Mouse (Mus musculus) embryonic facial prominence, embryonic 13.5 days (tissue): ENCODE measurements around the gene Spo11. TPM values are rescaled to one million over a fixed set of nuclear protein-coding genes. Genes with fewer than 3 reads are reported as not detected.

Experiments used
- ATAC-seq: fragments of 200-750 bp; cut with Nextera tagmentation; 2 replicates; pipeline ENCODE4 v1.8.0; 2017; ENCODE audit warnings: low read depth; ENCODE audit not compliant: insufficient number of reproducible peaks, insufficient read depth, low FRiP score, low TSS enrichment
- H3K27ac ChIP-seq: fragments of 300-500 bp; sonication (generic); 2 replicates; pipeline ENCODE4 v1.5.1; 2015; ENCODE audit warnings: moderate library complexity, mild to moderate bottlenecking, inconsistent platforms
- H3K27me3 ChIP-seq: fragments of 300-500 bp; sonication (generic); 2 replicates; pipeline ENCODE4 v1.6.1; 2015; ENCODE audit warnings: mild to moderate bottlenecking, inconsistent platforms
- H3K36me3 ChIP-seq: fragments of 300-500 bp; sonication (generic); 2 replicates; pipeline ENCODE4 v1.6.1; 2015; ENCODE audit warnings: mild to moderate bottlenecking, inconsistent platforms
- H3K4me1 ChIP-seq: fragments of 300-500 bp; sonication (generic); 2 replicates; pipeline ENCODE4 v1.6.1; 2015; ENCODE audit warnings: inconsistent platforms
- H3K4me2 ChIP-seq: fragments of 300-500 bp; sonication (generic); 2 replicates; pipeline ENCODE4 v1.6.1; 2015; ENCODE audit warnings: moderate library complexity, mild to moderate bottlenecking, inconsistent platforms
- H3K4me3 ChIP-seq: fragments of 300-500 bp; sonication (generic); 2 replicates; pipeline ENCODE4 v1.5.1; 2015; ENCODE audit warnings: mild to moderate bottlenecking, inconsistent platforms
- H3K9ac ChIP-seq: fragments of 300-500 bp; sonication (generic); 2 replicates; pipeline ENCODE4 v1.6.1; 2015; ENCODE audit warnings: mild to moderate bottlenecking, inconsistent platforms
- H3K9me3 ChIP-seq: fragments of 300-500 bp; sonication (generic); 2 replicates; pipeline ENCODE4 v1.6.1; 2016; ENCODE audit warnings: inconsistent platforms
- WGBS: fragments of 180-500 bp; shearing (Covaris S2); methylation state at CpG from one replicate; pipeline ENCODE4 v1.1.7; 2015; ENCODE audit warnings: mixed read lengths; 5-methylcytosine and 5-hydroxymethylcytosine counted together
- polyA plus RNA-seq: library from polyadenylated mRNA; unstranded; fragments of >200 nt; fragmentation: Nextera tagmentation; extraction: Ambion mirVana; gene quantifications from 2 replicates; pipeline ENCODE4 v1.2.1, GENCODE M21; 2015

Spo11 gene
- 2.8 and 3.9 TPM in 2 replicates for polyA plus RNA-seq

GRCm38 (mm10) chr2:172977409-172978130 lies at the start of gene Spo11:
Gene Spo11, plus strand, starts transcription at chr2:172977700.
- WGBS, result 11% methylated on average over 14 of the region's 14 CpGs
- no peaks in the 10 kb centered on the region for H3K27me3 ChIP-seq
- 0 out of 2 replicates have a peak within 1 kb of the TSS, but pooled peaks have one; percentile 11 for H3K4me3 ChIP-seq
- peak within 1 kb of the TSS; percentile 58 for H3K27ac ChIP-seq
- H3K4me1 ChIP-seq, result peaks cover 34% of the 10 kb centered on the region
- H3K36me3 ChIP-seq, result no peaks in the 10 kb centered on the region
- peak; percentile 52; the same call in 1 of the 2 replicates for ATAC-seq
- H3K9ac ChIP-seq, result peak within 1 kb of the TSS; percentile 57
- peak within 1 kb of the TSS; percentile 46 for H3K4me2 ChIP-seq
- H3K9me3 ChIP-seq, result peaks cover 3% of the 10 kb centered on the region; the same call in 1 of the 2 replicates

- 70% methylated on average over 14 of the region's 14 CpGs for WGBS
- Histone ChIP-seq H3K9ac (no peak overlapping the region), H3K27ac (no peak overlapping the region), H3K4me2 (no peak overlapping the region), H3K4me3 (no peak overlapping the region), H3K4me1 (peaks cover 92% of the 10 kb centered on the region), H3K9me3 (0 out of 2 replicates have a peak, but pooled peaks cover 3% of the 10 kb centered on the region), H3K36me3 (0 out of 2 replicates have a peak, but pooled peaks cover 7% of the 10 kb centered on the region), H3K27me3 (0 out of 2 replicates have a peak, but pooled peaks cover 3% of the 10 kb centered on the region)
- no peak for ATAC-seq
These were observed 47.5 kb upstream of the Spo11 start for GRCm38 (mm10) chr2:172929905-172930436.

- H3K27ac ChIP-seq, result no peak overlapping the region
These were observed 46.2 kb upstream of the Spo11 start for GRCm38 (mm10) chr2:172931137-172931898.

GRCm38 (mm10) chr2:172933631-172934419 lies 43.7 kb upstream of the Spo11 start:
- under 1% methylated on average over 34 of the region's 34 CpGs for WGBS
- H3K9ac ChIP-seq, result 0 out of 2 replicates have a peak overlapping the region, but pooled peaks have one; percentile 17
- peak overlapping the region; percentile 91 for H3K4me2 ChIP-seq
- H3K27me3 ChIP-seq, result peaks cover 4% of the 10 kb centered on the region; the same call in 1 of the 2 replicates
- no peaks in the 10 kb centered on the region for H3K36me3 ChIP-seq
- H3K4me1 ChIP-seq, result peaks cover 96% of the 10 kb centered on the region
- peak overlapping the region; percentile 34 for H3K4me3 ChIP-seq
- peak; percentile 53 for ATAC-seq
- H3K9me3 ChIP-seq, result no peaks in the 10 kb centered on the region
- peak overlapping the region; percentile 93 for H3K27ac ChIP-seq

More at GRCm38 (mm10) chr2:172931137-172931898, 46.2 kb upstream of the Spo11 start:
- H3K36me3 ChIP-seq, result 0 out of 2 replicates have a peak, but pooled peaks cover 7% of the 10 kb centered on the region
- H3K9me3 ChIP-seq, result 0 out of 2 replicates have a peak, but pooled peaks cover 2% of the 10 kb centered on the region
- H3K9ac ChIP-seq, result no peak overlapping the region
- peaks cover 96% of the 10 kb centered on the region for H3K4me1 ChIP-seq
- H3K4me2 ChIP-seq, result peak overlapping the region; percentile 0; the same call in 1 of the 2 replicates
- H3K4me3 ChIP-seq, result no peak overlapping the region
- WGBS, result 73% methylated on average over 17 of the region's 17 CpGs
- 0 out of 2 replicates have a peak, but pooled peaks cover 3% of the 10 kb centered on the region for H3K27me3 ChIP-seq
- ATAC-seq, result no peak

- Histone ChIP-seq H3K4me3 (peak overlapping the region; percentile 34), H3K4me2 (peak overlapping the region; percentile 91), H3K27ac (peak overlapping the region; percentile 93), H3K27me3 (peaks cover 4% of the 10 kb centered on the region; the same call in 1 of the 2 replicates), H3K9ac (0 out of 2 replicates have a peak overlapping the region, but pooled peaks have one; percentile 17), H3K36me3 (no peaks in the 10 kb centered on the region), H3K4me1 (peaks cover 91% of the 10 kb centered on the region), H3K9me3 (no peaks in the 10 kb centered on the region)
- under 1% methylated on average over 8 of the region's 8 CpGs for WGBS
- peak; percentile 72 for ATAC-seq
These were observed 43.1 kb upstream of the Spo11 start for GRCm38 (mm10) chr2:172934420-172934788.

GRCm38 (mm10) chr2:172934891-172935740 lies 42.4 kb upstream of the Spo11 start:
- ATAC-seq, result no peak; the same call in 1 of the 2 replicates
- Histone ChIP-seq H3K9ac (peak overlapping the region; percentile 65), H3K4me1 (peaks cover 83% of the 10 kb centered on the region), H3K27ac (peak overlapping the region; percentile 93), H3K4me2 (peak overlapping the region; percentile 91), H3K9me3 (no peaks in the 10 kb centered on the region), H3K27me3 (peaks cover 8% of the 10 kb centered on the region; the same call in 1 of the 2 replicates), H3K4me3 (peak overlapping the region; percentile 34), H3K36me3 (no peaks in the 10 kb centered on the region)
- 4% methylated on average over 30 of the region's 30 CpGs for WGBS

- peaks cover 8% of the 10 kb centered on the region; the same call in 1 of the 2 replicates for H3K27me3 ChIP-seq
- peak overlapping the region; percentile 93 for H3K27ac ChIP-seq
- H3K9ac ChIP-seq, result peak overlapping the region; percentile 88
- peak overlapping the region; percentile 77 for H3K4me3 ChIP-seq
- H3K9me3 ChIP-seq, result no peaks in the 10 kb centered on the region
- ATAC-seq, result no peak
- 6% methylated on average over 12 of the region's 12 CpGs for WGBS
- H3K36me3 ChIP-seq, result no peaks in the 10 kb centered on the region
- H3K4me2 ChIP-seq, result peak overlapping the region; percentile 91
- H3K4me1 ChIP-seq, result peaks cover 80% of the 10 kb centered on the region
These were observed 41.5 kb upstream of the Spo11 start for GRCm38 (mm10) chr2:172935776-172936562.

GRCm38 (mm10) chr2:172936844-172937243 lies 40.7 kb upstream of the Spo11 start:
- no peaks in the 10 kb centered on the region for H3K9me3 ChIP-seq
- WGBS, result 15% methylated on average over 5 of the region's 5 CpGs
- H3K4me1 ChIP-seq, result peaks cover 80% of the 10 kb centered on the region
- H3K27ac ChIP-seq, result peak overlapping the region; percentile 93
- H3K4me3 ChIP-seq, result peak overlapping the region; percentile 77
- no peaks in the 10 kb centered on the region for H3K36me3 ChIP-seq
- peak overlapping the region; percentile 91 for H3K4me2 ChIP-seq
- ATAC-seq, result no peak
- peaks cover 16% of the 10 kb centered on the region for H3K27me3 ChIP-seq
- peak overlapping the region; percentile 88 for H3K9ac ChIP-seq

- Histone ChIP-seq H3K27ac (peak overlapping the region; percentile 93), H3K27me3 (peaks cover 23% of the 10 kb centered on the region), H3K4me3 (peak overlapping the region; percentile 77), H3K36me3 (no peaks in the 10 kb centered on the region), H3K9me3 (no peaks in the 10 kb centered on the region), H3K9ac (peak overlapping the region; percentile 88), H3K4me2 (peak overlapping the region; percentile 91), H3K4me1 (peaks cover 74% of the 10 kb centered on the region)
- WGBS, result 21% methylated on average over 12 of the region's 12 CpGs
- ATAC-seq, result no peak
These were observed 39.9 kb upstream of the Spo11 start for GRCm38 (mm10) chr2:172937326-172938190.
